8 mouse cellular contexts compared by ENCODE assay signal in genomic region chr5:112179213-112180057, GRCm38 (mm10).
DNase-seq lines count a peak whose midpoint lies in the region; ATAC-seq and TF ChIP-seq lines count a peak whose summit lies in the region.

No protein-coding gene starts in this region.

- H3K4me2 ChIP-seq in forebrain, embryonic 16.5 days (ENCODE audit: low read length) = peak overlapping the region; percentile 44
- peak overlapping the region; percentile 56 for H3K4me2 ChIP-seq in intestine, embryonic 14.5 days (ENCODE audit: low read length)

- no peaks in the 10 kb centered on the region for H3K4me1 ChIP-seq in bone marrow macrophage, adult 2 months (ENCODE audit: control insufficient read depth, insufficient read depth, low read length)
- H3K4me1 ChIP-seq in forebrain, embryonic 16.5 days (replicated peaks; ENCODE audit: control insufficient read depth, insufficient read depth, low read length) = no peaks in the 10 kb centered on the region
- 0 out of 2 replicates have a peak, but pooled peaks cover 4% of the 10 kb centered on the region for H3K4me1 ChIP-seq in intestine, embryonic 14.5 days (replicated peaks; ENCODE audit: control insufficient read depth, insufficient read depth, low read length)

- no peaks in the 10 kb centered on the region for H3K27me3 ChIP-seq in forebrain, embryonic 16.5 days (replicated peaks; ENCODE audit: control insufficient read depth, insufficient read depth, low read length)
- H3K27me3 ChIP-seq in intestine, embryonic 14.5 days (replicated peaks; ENCODE audit: control insufficient read depth, insufficient read depth, low read length) = no peaks in the 10 kb centered on the region

- H3K4me3 ChIP-seq in bone marrow macrophage, adult 2 months (ENCODE audit: insufficient read depth, low read length) = peak overlapping the region; percentile 30; the same call in 1 of the 2 replicates
- H3K4me3 ChIP-seq in forebrain, embryonic 16.5 days (replicated peaks; ENCODE audit: low read length) = peak overlapping the region; percentile 30
- peak overlapping the region; percentile 25 for H3K4me3 ChIP-seq in intestine, embryonic 14.5 days (ENCODE audit: low read depth, low read length)

- H3K9me3 ChIP-seq in forebrain, embryonic 16.5 days (ENCODE audit: control insufficient read depth, low read length) = no peaks in the 10 kb centered on the region
- H3K9me3 ChIP-seq in intestine, embryonic 14.5 days (ENCODE audit: control insufficient read depth, low read length) = no peaks in the 10 kb centered on the region

- no peak for TF ChIP-seq POLR2A in bone marrow macrophage, adult 2 months (IDR thresholded peaks at IDR 0.05; ENCODE audit: borderline replicate concordance, low read depth, low read length)

- peak; percentile 52 for ATAC-seq in forebrain, embryonic 16.5 days
- 0 out of 2 replicates have a peak, but pooled peaks have one; percentile 32 for ATAC-seq in intestine, embryonic 14.5 days (replicated peaks; ENCODE audit: low FRiP score, low TSS enrichment, low read depth)

- peak; percentile 47; the same call in 1 of the 2 replicates for TF ChIP-seq CTCF in bone marrow macrophage, adult 2 months (IDR thresholded peaks at IDR 0.05; ENCODE audit: low read depth, low read length)

- H3K36me3 ChIP-seq in forebrain, embryonic 16.5 days (ENCODE audit: control insufficient read depth, insufficient read depth) = no peaks in the 10 kb centered on the region
- H3K36me3 ChIP-seq in intestine, embryonic 14.5 days (ENCODE audit: control insufficient read depth, insufficient read depth, low read length) = no peaks in the 10 kb centered on the region

- H3K27ac ChIP-seq in bone marrow macrophage, adult 2 months (ENCODE audit: insufficient read depth, low read depth, low read length) = no peak overlapping the region
- no peak overlapping the region for H3K27ac ChIP-seq in forebrain, embryonic 16.5 days (ENCODE audit: low read length)
- no peak overlapping the region for H3K27ac ChIP-seq in intestine, embryonic 14.5 days (ENCODE audit: low read depth)

- 21% methylated on average over 25 of the region's 25 CpGs for WGBS in forebrain, embryonic 16.5 days
- 13% methylated on average over 25 of the region's 25 CpGs for WGBS in intestine, embryonic 14.5 days

- peak; percentile 52 to 54 for DNase-seq in layer of hippocampus, postnatal 10 days (ENCODE audit: low spot score in 2 of 2)
- DNase-seq in layer of hippocampus, adult 8-10 months (ENCODE audit: low spot score in 2 of 2) = no peak
- DNase-seq in intestine, embryonic 14.5 days (ENCODE audit: low spot score) = peak; percentile 84
- peak; percentile 21 for DNase-seq in lung, postnatal 25 days (ENCODE audit: low spot score)
- peak; percentile 11 for DNase-seq in skeletal muscle tissue, adult 2 months (ENCODE audit: low read depth, low spot score)
- no peak for DNase-seq in urinary bladder, postnatal 4 days (ENCODE audit: low spot score in 2 of 2)

- peak overlapping the region; percentile 12; the same call in 1 of the 2 replicates for H3K9ac ChIP-seq in forebrain, embryonic 16.5 days (replicated peaks; ENCODE audit: low read depth, low read length)
- H3K9ac ChIP-seq in intestine, embryonic 14.5 days (ENCODE audit: low read length) = no peak overlapping the region

Comparison
In these comparisons a context has a peak if more than half of its experiments do, and no peak if none do; other contexts are left out.
1. DNase-seq: peak in layer of hippocampus, postnatal 10 days (2 of 2), intestine, embryonic 14.5 days (single experiment), lung, postnatal 25 days (single experiment) and skeletal muscle tissue, adult 2 months (single experiment); none in layer of hippocampus, adult 8-10 months (0 of 2) and urinary bladder, postnatal 4 days (0 of 2).
2. Peak in every context shown above with its lines, with median percentiles within 50 percentile points of each other: H3K4me3 ChIP-seq.